Mouse (Mus musculus): ENCODE measurements around the gene Gm20388. TPM values are rescaled to one million over a fixed set of nuclear protein-coding genes. Genes with fewer than 3 reads are reported as not detected.
A peak's percentile ranks its signal among the peaks of the same experiment; 100 is the strongest.

The Gm20388 gene
- total and polyA plus RNA-seq, 3 experiments = 0.02 to 0.05 TPM; not detected in 1

- Histone ChIP-seq H3K4me3 (ENCODE audit: low read depth, low read length) (no peak overlapping the region), H3K9me3 (replicated peaks) (no peaks in the 10 kb centered on the region), H3K4me1 (ENCODE audit: insufficient read depth, low read depth, low read length) (peaks cover 98% of the 10 kb centered on the region), H3K27me3 (ENCODE audit: insufficient read depth, low read length) (no peaks in the 10 kb centered on the region), H3K36me3 (replicated peaks) (peaks cover 100% of the 10 kb centered on the region)
- no peak for DNase-seq (ENCODE audit: low spot score)
- TF ChIP-seq GATA1 (IDR thresholded peaks at IDR 0.05; ENCODE audit: borderline replicate concordance, low read length) (no peak), GATA2 (IDR thresholded peaks at IDR 0.05; ENCODE audit: borderline replicate concordance, low read depth, low read length) (no peak), POLR2AphosphoS5 (IDR thresholded peaks at IDR 0.05; ENCODE audit: insufficient replicate concordance, low read depth, low read length) (no peak), TAL1 (conservative IDR thresholded peaks at IDR 0.05; ENCODE audit: low read depth, low read length) (no peak), CTCF (IDR thresholded peaks at IDR 0.05; ENCODE audit: low read depth, low read length) (no peak)
- ATAC-seq (ENCODE audit: extremely low read depth, insufficient number of reproducible peaks, low FRiP score, poor library complexity, severe bottlenecking) = no peak
Observed at GRCm38 (mm10) chr8:122671894-122672293, 2761.3 kb downstream of the Gm20388 start.

GRCm38 (mm10) chr8:122673989-122674388 is 2763.3 kb downstream of the Gm20388 start:
- H3K27me3 ChIP-seq (ENCODE audit: insufficient read depth, low read length) = no peaks in the 10 kb centered on the region
- H3K4me3 ChIP-seq (ENCODE audit: low read depth, low read length) = no peak overlapping the region
- DNase-seq (ENCODE audit: low spot score) (no peak), ATAC-seq (ENCODE audit: extremely low read depth, insufficient number of reproducible peaks, low FRiP score, poor library complexity, severe bottlenecking) (no peak)
- TF ChIP-seq POLR2AphosphoS5 (IDR thresholded peaks at IDR 0.05; ENCODE audit: insufficient replicate concordance, low read depth, low read length) (no peak), TAL1 (conservative IDR thresholded peaks at IDR 0.05; ENCODE audit: low read depth, low read length) (no peak), GATA2 (IDR thresholded peaks at IDR 0.05; ENCODE audit: borderline replicate concordance, low read depth, low read length) (no peak), CTCF (IDR thresholded peaks at IDR 0.05; ENCODE audit: low read depth, low read length) (no peak), GATA1 (IDR thresholded peaks at IDR 0.05; ENCODE audit: borderline replicate concordance, low read length) (no peak)
- peaks cover 99% of the 10 kb centered on the region for H3K36me3 ChIP-seq (replicated peaks)
- no peaks in the 10 kb centered on the region for H3K9me3 ChIP-seq (replicated peaks)
- peaks cover 96% of the 10 kb centered on the region for H3K4me1 ChIP-seq (ENCODE audit: insufficient read depth, low read depth, low read length)

- H3K4me3 ChIP-seq (ENCODE audit: low read depth, low read length) = no peak overlapping the region
- H3K27me3 ChIP-seq (ENCODE audit: insufficient read depth, low read length) = no peaks in the 10 kb centered on the region
- peaks cover 98% of the 10 kb centered on the region for H3K36me3 ChIP-seq (replicated peaks)
- ATAC-seq (ENCODE audit: extremely low read depth, insufficient number of reproducible peaks, low FRiP score, poor library complexity, severe bottlenecking) = no peak
- TF ChIP-seq GATA1 (IDR thresholded peaks at IDR 0.05; ENCODE audit: borderline replicate concordance, low read length) = no peak
- no peak for TF ChIP-seq CTCF (IDR thresholded peaks at IDR 0.05; ENCODE audit: low read depth, low read length)
- no peak for TF ChIP-seq POLR2AphosphoS5 (IDR thresholded peaks at IDR 0.05; ENCODE audit: insufficient replicate concordance, low read depth, low read length)
- no peak for TF ChIP-seq TAL1 (conservative IDR thresholded peaks at IDR 0.05; ENCODE audit: low read depth, low read length)
- TF ChIP-seq GATA2 (IDR thresholded peaks at IDR 0.05; ENCODE audit: borderline replicate concordance, low read depth, low read length) = no peak
- peaks cover 95% of the 10 kb centered on the region for H3K4me1 ChIP-seq (ENCODE audit: insufficient read depth, low read depth, low read length)
- no peaks in the 10 kb centered on the region for H3K9me3 ChIP-seq (replicated peaks)
- no peak for DNase-seq (ENCODE audit: low spot score)
Observed at GRCm38 (mm10) chr8:122674999-122675398, 2764.4 kb downstream of the Gm20388 start.

DNA sequence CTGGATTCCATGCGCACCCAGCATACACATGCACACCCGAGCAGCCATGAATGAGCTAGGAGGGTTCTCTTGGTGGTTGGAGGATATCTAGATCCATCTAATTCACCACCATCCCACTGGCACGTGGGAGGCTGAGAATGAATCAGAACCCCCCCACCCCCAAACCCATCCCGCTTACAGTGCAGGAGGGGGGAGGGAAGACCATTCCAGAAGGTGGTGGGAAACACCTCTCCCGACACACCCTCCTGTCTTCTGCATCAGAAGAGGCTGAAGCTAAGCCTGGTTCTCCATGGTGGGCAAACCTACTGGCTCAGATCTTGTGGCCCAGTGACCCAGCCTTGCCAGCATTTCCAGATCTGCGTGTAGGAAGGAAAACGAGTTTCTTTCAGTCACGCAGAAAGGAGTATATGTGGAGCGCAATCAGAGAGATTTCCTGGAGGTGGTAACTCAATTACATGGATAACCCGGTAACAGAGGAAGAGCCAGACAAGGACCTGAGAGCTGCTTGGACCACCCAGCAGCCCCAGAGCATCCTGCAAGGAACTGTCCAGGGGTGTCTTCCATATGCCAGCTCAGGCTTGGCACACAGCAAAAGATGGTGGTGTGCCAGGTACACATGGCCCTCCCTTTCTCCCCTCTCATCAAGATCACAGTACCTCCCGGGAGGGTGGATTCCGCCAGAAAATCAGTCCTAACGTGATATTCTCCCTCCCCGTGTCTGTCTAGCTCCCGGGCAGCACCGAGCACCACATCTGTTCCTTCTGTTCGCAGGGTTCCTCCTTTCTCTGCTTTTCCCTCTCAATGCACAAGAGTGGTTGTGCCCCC is 2765.2 kb downstream of the Gm20388 start:
- DNase-seq (ENCODE audit: low spot score) = no peak
- TF ChIP-seq POLR2AphosphoS5 (IDR thresholded peaks at IDR 0.05; ENCODE audit: insufficient replicate concordance, low read depth, low read length) (no peak), GATA1 (IDR thresholded peaks at IDR 0.05; ENCODE audit: borderline replicate concordance, low read length) (no peak), CTCF (IDR thresholded peaks at IDR 0.05; ENCODE audit: low read depth, low read length) (no peak), TAL1 (conservative IDR thresholded peaks at IDR 0.05; ENCODE audit: low read depth, low read length) (no peak), GATA2 (IDR thresholded peaks at IDR 0.05; ENCODE audit: borderline replicate concordance, low read depth, low read length) (no peak)
- no peaks in the 10 kb centered on the region for H3K9me3 ChIP-seq (replicated peaks)
- H3K4me3 ChIP-seq (ENCODE audit: low read depth, low read length) = no peak overlapping the region; the same call in 1 of the 2 replicates
- peaks cover 98% of the 10 kb centered on the region for H3K36me3 ChIP-seq (replicated peaks)
- H3K4me1 ChIP-seq (ENCODE audit: insufficient read depth, low read depth, low read length) = peaks cover 94% of the 10 kb centered on the region
- no peak for ATAC-seq (ENCODE audit: extremely low read depth, insufficient number of reproducible peaks, low FRiP score, poor library complexity, severe bottlenecking)
- no peaks in the 10 kb centered on the region for H3K27me3 ChIP-seq (ENCODE audit: insufficient read depth, low read length)

- H3K36me3 ChIP-seq (replicated peaks) = peaks cover 96% of the 10 kb centered on the region
- peak overlapping the region; percentile 76 for H3K4me3 ChIP-seq (ENCODE audit: low read depth, low read length)
- no peak for TF ChIP-seq GATA1 (IDR thresholded peaks at IDR 0.05; ENCODE audit: borderline replicate concordance, low read length)
- no peak for TF ChIP-seq POLR2AphosphoS5 (IDR thresholded peaks at IDR 0.05; ENCODE audit: insufficient replicate concordance, low read depth, low read length)
- TF ChIP-seq TAL1 (conservative IDR thresholded peaks at IDR 0.05; ENCODE audit: low read depth, low read length) = no peak
- TF ChIP-seq GATA2 (IDR thresholded peaks at IDR 0.05; ENCODE audit: borderline replicate concordance, low read depth, low read length) = no peak
- no peak for TF ChIP-seq CTCF (IDR thresholded peaks at IDR 0.05; ENCODE audit: low read depth, low read length)
- H3K27me3 ChIP-seq (ENCODE audit: insufficient read depth, low read length) = no peaks in the 10 kb centered on the region
- peaks cover 95% of the 10 kb centered on the region for H3K4me1 ChIP-seq (ENCODE audit: insufficient read depth, low read depth, low read length)
- ATAC-seq (ENCODE audit: extremely low read depth, insufficient number of reproducible peaks, low FRiP score, poor library complexity, severe bottlenecking) (no peak), DNase-seq (ENCODE audit: low spot score) (no peak)
- H3K9me3 ChIP-seq (replicated peaks) = no peaks in the 10 kb centered on the region
Observed at GRCm38 (mm10) chr8:122676621-122677480, 2766.2 kb downstream of the Gm20388 start.

Measured in G1E (cell line).